Mouse (Mus musculus) cerebellum, adult 18-20 months (tissue): Measurements from ENCODE around the gene Grm7.

Experiments
- DNase-seq, 2 experiments: peaks; one replicate each; pipeline ENCODE4 v3.0.0; 2021

Grm7 gene

DNA sequence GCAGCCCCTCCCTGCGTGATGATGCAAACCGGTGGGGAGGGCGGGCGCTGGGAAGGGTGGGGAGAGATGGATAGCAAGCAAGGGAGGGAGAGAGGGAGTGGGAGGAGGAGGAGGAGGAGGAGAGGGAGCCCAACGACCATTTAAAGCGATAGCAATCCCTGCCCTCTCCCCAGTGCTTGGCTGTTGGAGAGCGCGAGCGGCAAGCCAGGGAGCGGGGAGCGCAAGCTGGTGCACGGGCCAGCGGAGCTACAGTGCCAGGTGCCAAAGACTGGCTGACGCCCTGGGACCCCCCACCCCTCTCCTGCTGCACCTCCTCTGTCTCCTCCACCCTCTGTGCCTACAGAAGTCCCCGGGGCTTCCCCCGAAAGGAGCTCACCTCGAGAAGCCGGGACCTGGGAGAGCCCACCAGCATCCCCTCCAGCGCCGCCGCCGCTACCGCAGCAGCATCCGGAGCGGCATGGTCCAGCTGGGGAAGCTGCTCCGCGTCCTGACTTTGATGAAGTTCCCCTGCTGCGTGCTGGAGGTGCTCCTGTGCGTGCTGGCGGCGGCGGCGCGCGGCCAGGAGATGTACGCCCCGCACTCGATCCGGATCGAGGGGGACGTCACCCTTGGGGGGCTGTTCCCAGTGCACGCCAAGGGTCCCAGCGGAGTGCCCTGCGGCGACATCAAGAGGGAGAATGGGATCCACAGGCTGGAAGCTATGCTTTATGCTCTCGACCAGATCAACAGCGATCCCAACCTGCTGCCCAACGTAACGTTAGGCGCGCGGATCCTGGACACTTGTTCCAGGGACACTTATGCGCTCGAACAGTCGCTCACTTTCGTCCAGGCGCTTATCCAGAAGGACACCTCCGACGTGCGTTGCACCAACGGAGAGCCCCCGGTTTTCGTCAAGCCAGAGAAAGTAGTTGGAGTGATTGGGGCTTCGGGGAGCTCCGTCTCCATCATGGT is at the start of gene Grm7:
TSS of gene Grm7 (plus strand) at position 171 of the 951 bp plus-strand sequence.
- DNase-seq, result peak in 1 of 2 experiments; percentile 10

- no peak for DNase-seq
Observed at GRCm38 (mm10) chr6:110645041-110645410, 355 bp upstream of the Grm7 start.

GRCm38 (mm10) chr6:110646901-110647300 is 1.5 kb downstream of the Grm7 start:
- DNase-seq, result no peak

DNA sequence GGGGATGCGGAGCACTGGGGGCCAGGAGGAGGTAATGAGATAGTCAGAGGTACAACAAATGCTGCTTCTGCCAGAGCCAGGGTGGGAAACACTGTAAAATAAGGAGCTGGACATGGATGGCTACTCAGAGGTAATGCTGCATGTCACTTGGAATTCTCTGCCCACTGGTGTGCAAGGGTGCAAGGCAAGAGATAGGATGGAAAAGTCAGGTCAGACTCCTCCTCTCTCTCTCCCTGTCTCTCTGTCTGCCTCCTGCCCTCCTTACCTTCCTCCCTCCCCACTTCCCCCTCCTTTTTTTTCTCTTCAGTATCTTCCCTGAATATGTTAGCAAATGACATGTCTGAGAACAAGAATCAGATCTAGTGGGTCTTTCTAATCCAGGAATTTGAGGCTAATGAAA is 3.8 kb downstream of the Grm7 start:
- DNase-seq, result no peak

DNA sequence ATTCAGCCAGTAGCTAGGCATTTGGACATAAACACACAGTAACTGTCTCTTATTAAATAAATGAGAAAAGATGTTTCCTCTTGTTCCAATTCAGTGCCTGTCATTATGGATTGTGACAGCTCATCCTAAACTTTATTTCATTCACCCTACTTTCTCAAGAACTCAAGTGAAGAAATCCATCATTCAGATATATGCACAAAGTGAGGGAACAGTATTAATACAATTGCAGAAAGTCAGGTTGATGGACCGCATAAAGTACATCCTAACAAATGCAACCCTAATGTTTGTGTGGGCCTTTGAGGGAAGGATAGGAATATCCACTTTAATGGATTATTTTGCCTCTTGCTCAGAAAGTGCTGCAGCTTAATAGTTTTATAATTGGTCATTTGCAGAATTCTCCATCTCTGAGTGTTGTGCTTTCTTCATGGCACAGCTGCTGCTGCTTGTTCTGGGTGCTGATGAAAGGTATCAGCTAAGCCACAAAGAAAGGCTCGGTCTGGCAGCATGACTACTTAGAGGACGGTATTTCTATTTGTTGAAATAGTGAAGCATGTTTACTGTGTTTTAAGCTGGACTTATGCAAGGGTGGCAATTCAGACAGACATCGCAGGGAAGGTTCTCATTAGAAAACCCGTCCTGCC is 8.1 kb downstream of the Grm7 start:
- DNase-seq, result no peak

DNA sequence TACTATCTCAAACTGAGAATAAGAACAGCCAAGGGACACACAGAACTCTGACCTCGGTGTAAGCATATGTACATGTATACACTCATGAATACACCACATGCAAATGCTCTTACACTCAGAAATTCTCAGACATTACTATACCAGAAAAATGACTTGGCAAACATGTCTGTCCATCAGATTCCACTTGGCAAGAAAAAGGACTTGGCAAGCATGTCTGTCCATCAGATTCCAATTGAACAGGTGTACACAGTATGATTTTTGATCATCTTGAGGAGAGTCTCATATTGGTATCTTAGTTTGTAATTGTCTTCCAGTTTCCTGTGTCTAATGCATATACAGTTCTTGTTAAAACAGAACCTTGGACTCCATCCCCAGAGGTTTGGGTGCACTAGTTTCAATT is 19.1 kb downstream of the Grm7 start:
- DNase-seq, result no peak

DNA sequence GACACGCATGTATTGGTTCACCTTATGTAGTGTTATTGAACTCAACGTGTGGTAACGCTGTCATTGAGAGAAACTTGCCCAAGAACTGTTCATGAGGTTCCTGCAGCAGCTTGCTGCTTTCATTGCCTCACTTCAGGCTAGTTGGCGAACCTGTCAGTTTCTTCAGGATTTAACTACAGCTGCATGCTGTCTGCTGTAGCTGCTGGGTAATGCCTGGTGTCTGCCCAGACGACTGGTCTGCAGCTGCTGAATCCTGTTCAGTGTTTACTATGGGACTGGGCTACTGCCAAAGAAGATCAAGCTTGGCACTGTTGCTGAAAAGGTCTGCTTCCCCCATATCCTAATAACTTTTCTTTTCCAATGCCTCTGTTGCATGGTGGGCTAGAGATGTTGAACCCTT is 23.1 kb downstream of the Grm7 start:
- no peak for DNase-seq

DNA sequence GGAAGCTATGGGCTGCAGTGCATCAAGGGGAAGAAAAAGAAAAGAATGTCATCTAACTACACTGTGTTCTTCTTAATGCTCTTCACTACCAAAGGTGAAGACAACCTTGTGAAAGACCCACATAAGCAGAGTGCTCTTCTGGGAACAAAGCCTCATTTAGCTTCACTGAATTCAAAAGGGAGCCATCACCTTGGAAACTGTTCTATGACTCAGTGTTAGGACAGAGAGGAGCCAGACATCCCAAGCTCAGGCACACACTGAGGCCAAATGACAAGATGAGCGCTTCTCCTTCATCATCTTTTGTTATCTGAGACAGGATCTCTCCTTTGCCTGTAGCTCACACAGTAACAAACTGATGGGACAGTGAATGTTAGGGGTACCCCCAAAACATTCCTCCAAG is 45.6 kb downstream of the Grm7 start:
- DNase-seq, result no peak

DNA sequence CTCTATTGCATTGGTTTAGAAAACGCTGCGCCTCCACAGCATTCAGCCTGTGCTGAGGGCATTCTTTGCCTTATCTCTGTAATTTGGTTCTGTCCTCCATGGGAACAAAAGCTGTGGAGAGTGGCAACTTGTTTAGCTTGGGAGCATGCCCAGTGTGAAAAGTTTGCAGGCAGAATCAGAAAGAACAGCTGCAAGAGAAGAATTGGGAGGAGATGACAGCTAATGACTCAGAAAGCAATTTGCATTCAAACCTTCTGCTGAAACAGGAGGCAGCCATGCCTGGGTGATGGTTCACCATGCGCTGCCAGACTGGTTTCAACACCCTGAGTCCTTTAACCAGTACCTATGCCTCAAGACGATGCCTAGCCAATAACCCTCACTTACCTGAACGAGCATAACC is 64.4 kb downstream of the Grm7 start:
- no peak for DNase-seq

DNA sequence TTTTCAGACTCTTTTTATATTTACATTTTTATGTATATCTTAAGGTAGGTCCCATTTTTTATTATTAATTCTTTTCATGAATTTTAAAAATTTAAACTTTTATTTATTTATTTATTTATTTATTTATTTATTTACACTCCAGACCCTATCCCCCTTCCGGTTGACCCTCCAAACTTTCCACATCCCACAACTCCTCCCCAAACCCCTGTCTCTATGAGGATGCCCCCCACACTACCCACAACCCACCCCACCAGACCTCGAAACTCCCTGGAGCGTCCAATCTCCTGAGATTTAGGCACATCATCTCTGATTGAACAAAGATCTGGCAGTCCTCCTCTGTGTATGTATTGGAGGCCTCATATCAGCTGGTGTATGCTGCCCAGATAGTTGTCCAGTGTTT is 69.6 kb downstream of the Grm7 start:
- no peak for DNase-seq

- no peak for DNase-seq
Observed at GRCm38 (mm10) chr6:110723371-110723770, 78.0 kb downstream of the Grm7 start.

GRCm38 (mm10) chr6:110733914-110734313 is 88.5 kb downstream of the Grm7 start:
- DNase-seq, result no peak

DNA sequence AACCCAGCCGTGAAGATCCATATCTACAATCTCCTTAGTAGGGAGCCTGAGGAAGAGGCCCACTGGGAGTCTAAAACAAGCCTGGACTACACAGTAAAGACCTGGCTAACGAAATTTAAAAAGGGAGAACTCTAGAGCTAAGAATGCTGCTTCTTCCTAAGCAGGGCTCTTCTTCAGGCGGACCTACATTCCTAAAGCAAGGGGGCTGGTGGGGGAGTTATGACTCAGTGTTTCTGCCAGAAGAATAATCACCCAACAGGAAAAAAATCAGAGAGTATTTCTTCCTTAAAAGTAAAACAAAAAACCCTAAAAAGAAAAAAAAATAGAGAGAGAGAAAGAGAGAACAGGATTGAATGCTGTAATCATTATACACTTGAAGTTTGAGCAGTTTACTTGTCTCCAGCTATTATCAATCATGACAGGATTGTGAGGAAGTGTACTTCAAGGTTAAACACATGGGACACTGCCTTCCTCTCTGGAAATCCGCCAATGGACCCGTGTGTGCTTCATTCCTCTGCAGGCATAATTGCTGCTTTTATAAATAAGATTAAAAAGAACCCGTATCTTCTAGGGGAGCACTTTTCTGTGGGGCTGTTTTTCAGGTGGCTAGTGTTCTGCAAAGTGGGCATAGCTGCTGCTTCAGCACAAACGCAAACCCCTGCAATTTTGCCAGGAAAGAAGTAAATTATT is 98.7 kb downstream of the Grm7 start:
- no peak for DNase-seq

GRCm38 (mm10) chr6:110755921-110756320 is 110.5 kb downstream of the Grm7 start:
- no peak for DNase-seq

DNA sequence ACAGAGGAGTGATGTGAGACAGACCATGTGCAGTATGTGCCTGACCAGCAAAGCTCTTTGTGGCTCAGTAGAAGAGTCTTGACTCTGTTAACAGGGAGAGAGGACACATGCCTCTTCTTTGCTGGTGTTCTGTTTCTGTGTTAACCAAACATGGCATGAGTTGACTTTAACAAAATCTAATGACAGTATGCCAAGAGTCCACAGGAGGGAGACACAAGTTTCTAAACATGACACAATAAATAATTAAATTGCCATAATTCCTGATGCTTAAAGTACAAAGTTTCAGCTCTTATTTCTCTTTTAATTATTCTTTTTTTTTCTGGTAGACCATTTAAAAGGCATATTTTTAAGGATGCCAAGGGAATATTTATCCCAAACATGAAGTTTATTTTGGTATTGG is 124.2 kb downstream of the Grm7 start:
- no peak for DNase-seq

- no peak for DNase-seq
Observed at GRCm38 (mm10) chr6:110772652-110773051, 127.3 kb downstream of the Grm7 start.

GRCm38 (mm10) chr6:110776046-110776445 is 130.7 kb downstream of the Grm7 start:
- no peak for DNase-seq

GRCm38 (mm10) chr6:110785497-110785928 is 140.1 kb downstream of the Grm7 start:
- no peak for DNase-seq

DNA sequence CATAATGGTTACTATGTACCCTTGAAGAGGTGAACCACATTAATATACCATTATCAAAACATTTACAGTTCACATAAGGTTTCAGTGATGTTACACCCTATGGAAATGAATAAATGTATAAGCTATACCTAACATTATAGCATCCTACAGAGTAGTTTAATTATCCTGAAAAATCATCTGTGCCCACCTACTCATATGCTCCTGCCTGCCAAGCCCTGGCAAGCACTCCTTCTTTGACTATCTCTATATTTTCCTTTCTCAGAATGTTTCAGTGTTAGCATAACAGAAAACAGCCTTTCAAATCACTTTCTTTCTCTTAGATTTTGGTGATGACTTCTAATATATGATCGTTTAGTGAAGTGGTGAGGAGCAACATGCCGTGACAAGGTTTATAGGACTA is 147.3 kb downstream of the Grm7 start:
- no peak for DNase-seq

DNA sequence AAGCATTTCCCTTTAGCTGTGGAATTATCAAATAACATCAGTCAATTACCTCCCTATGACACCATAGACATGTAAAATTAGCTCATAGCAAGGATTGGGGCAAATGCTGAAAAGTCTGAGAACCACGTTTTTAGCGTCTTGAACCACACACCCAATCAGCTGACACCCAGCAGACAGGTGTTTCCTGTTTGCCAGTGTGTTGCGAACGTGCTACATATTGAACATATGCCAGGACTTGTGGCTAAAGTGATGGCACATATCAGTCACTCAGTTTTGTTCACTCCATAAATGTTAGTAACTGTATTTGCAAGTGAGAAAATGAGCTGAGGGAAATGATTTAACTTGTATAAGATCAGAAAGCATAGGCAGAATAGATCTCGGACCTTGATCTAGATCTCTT is 162.1 kb downstream of the Grm7 start:
- no peak for DNase-seq

- no peak for DNase-seq
Observed at GRCm38 (mm10) chr6:110812214-110812613, 166.8 kb downstream of the Grm7 start.

- DNase-seq, result no peak
Observed at GRCm38 (mm10) chr6:110818236-110818635, 172.9 kb downstream of the Grm7 start.

DNA sequence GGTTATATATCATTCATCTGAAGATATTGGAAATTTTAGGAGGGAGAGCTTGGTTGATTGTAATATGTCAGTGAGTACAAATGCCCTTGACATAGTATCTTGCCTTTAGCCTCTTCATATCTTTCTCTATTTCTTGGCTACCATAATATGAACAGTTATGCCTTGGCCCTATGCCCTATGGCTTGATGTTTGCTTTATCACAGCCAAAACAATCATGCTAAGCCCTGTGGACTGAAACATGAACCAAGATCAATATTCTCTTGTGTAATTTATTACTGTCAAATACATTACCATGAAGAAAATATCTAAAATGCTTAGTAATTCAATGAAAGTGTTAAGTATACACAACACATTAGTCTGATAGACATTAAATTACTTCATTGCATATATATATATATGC is 222.9 kb downstream of the Grm7 start:
- no peak for DNase-seq

DNA sequence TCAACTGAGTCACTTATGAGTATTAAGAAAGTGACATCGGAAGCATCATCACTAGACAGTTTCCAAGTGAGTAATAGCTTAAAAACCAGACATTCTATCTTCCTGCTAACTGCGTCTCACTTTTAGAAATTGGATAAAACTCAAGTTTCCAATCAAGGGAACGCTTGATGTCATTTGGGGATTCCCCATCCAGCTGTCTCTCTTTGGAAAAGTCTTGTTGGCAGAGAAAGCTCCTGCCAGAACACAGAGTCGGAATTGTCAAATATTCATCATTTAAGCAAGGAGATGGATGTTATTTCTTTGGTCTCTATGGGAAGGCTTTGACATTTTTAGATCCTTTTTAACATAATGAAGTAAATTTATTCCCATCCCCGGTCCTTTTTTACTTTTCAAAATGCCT is 336.6 kb downstream of the Grm7 start:
- DNase-seq, result no peak
